Mouse (Mus musculus): ENCODE measurements at regions not wholly inside any gene's neighbourhood (a gene's known extent, or its start where the extent isn't known, plus 50 kb on each side); places are given as distances from the start of the nearest gene placed in this dataset.

GRCm38 (mm10) chr2:71681148-71681547, 64.3 kb upstream of the Itga6 start:
- H3K36me3 ChIP-seq (replicated peaks; ENCODE audit: low read length): peaks cover 23% of the 10 kb centered on the region
- H3K4me3 ChIP-seq (replicated peaks): no peak overlapping the region
- no peak for TF ChIP-seq GATA1 (IDR thresholded peaks at IDR 0.05; ENCODE audit: borderline replicate concordance, low read length)
- no peak for TF ChIP-seq FLI1 (IDR thresholded peaks at IDR 0.05; ENCODE audit: low read length)
- H3K9me3 ChIP-seq: peaks cover 13% of the 10 kb centered on the region
- H3K27me3 ChIP-seq (replicated peaks): no peaks in the 10 kb centered on the region
- H3K4me1 ChIP-seq: peaks cover 43% of the 10 kb centered on the region

- H3K27me3 ChIP-seq (replicated peaks): no peaks in the 10 kb centered on the region
- H3K4me1 ChIP-seq: peaks cover 43% of the 10 kb centered on the region
- peaks cover 13% of the 10 kb centered on the region for H3K9me3 ChIP-seq
- no peak for TF ChIP-seq FLI1 (IDR thresholded peaks at IDR 0.05; ENCODE audit: low read length)
- no peak for TF ChIP-seq GATA1 (IDR thresholded peaks at IDR 0.05; ENCODE audit: borderline replicate concordance, low read length)
- H3K36me3 ChIP-seq (replicated peaks; ENCODE audit: low read length): peaks cover 18% of the 10 kb centered on the region
- no peak overlapping the region for H3K4me3 ChIP-seq (replicated peaks)
These were observed 62.0 kb upstream of the Itga6 start for GRCm38 (mm10) chr2:71683375-71683774.

- H3K4me1 ChIP-seq: peaks cover 38% of the 10 kb centered on the region
These were observed 60.2 kb upstream of the Itga6 start for GRCm38 (mm10) chr2:71685239-71685638.

GRCm38 (mm10) chr2:71689041-71689440, 56.4 kb upstream of the Itga6 start:
- Histone ChIP-seq H3K36me3 (replicated peaks; ENCODE audit: low read length) (peaks cover 10% of the 10 kb centered on the region), H3K9me3 (peaks cover 6% of the 10 kb centered on the region), H3K27me3 (replicated peaks) (no peaks in the 10 kb centered on the region), H3K4me3 (replicated peaks) (no peak overlapping the region), H3K4me1 (peaks cover 39% of the 10 kb centered on the region)
- no peak for TF ChIP-seq FLI1 (IDR thresholded peaks at IDR 0.05; ENCODE audit: low read length)
- no peak for TF ChIP-seq GATA1 (IDR thresholded peaks at IDR 0.05; ENCODE audit: borderline replicate concordance, low read length)

More at GRCm38 (mm10) chr2:71685239-71685638, 60.2 kb upstream of the Itga6 start:
- peaks cover 3% of the 10 kb centered on the region for H3K9me3 ChIP-seq
- no peaks in the 10 kb centered on the region for H3K27me3 ChIP-seq (replicated peaks)
- H3K4me3 ChIP-seq (replicated peaks): no peak overlapping the region
- TF ChIP-seq GATA1 (IDR thresholded peaks at IDR 0.05; ENCODE audit: borderline replicate concordance, low read length) (no peak), FLI1 (IDR thresholded peaks at IDR 0.05; ENCODE audit: low read length) (no peak)
- H3K36me3 ChIP-seq (replicated peaks; ENCODE audit: low read length): peaks cover 5% of the 10 kb centered on the region

GRCm38 (mm10) chr2:71690277-71691161, 54.9 kb upstream of the Itga6 start:
- Histone ChIP-seq H3K9me3 (peaks cover 6% of the 10 kb centered on the region), H3K27me3 (replicated peaks) (no peaks in the 10 kb centered on the region), H3K36me3 (replicated peaks; ENCODE audit: low read length) (peaks cover 10% of the 10 kb centered on the region), H3K4me1 (peaks cover 42% of the 10 kb centered on the region), H3K4me3 (replicated peaks) (no peak overlapping the region)
- TF ChIP-seq GATA1 (IDR thresholded peaks at IDR 0.05; ENCODE audit: borderline replicate concordance, low read length) (no peak), FLI1 (IDR thresholded peaks at IDR 0.05; ENCODE audit: low read length) (no peak)

- Histone ChIP-seq H3K4me1 (peaks cover 64% of the 10 kb centered on the region), H3K9me3 (peaks cover 6% of the 10 kb centered on the region), H3K36me3 (replicated peaks; ENCODE audit: low read length) (peaks cover 10% of the 10 kb centered on the region), H3K4me3 (replicated peaks) (no peak overlapping the region), H3K27me3 (replicated peaks) (no peaks in the 10 kb centered on the region)
- TF ChIP-seq FLI1 (IDR thresholded peaks at IDR 0.05; ENCODE audit: low read length): no peak
- TF ChIP-seq GATA1 (IDR thresholded peaks at IDR 0.05; ENCODE audit: borderline replicate concordance, low read length): no peak
These were observed 50.6 kb upstream of the Itga6 start for GRCm38 (mm10) chr2:71694758-71695310.
